Mouse (Mus musculus) ES-E14 (cell line): ENCODE measurements around the gene Kif19a. TPM values are rescaled to one million over a fixed set of nuclear protein-coding genes. Genes with fewer than 3 reads are reported as not detected.

ENCODE experiments used
- DNase-seq: peaks from one replicate; pipeline ENCODE4 v3.0.0-alpha.2; 2013; ENCODE audit warnings: low read depth, low spot score
- H3K27ac ChIP-seq: 2 replicates; pipeline ENCODE4 v1.5.1; 2012; ENCODE audit warnings: low read depth, mild to moderate bottlenecking, low read length, moderate library complexity, mixed read lengths; ENCODE audit not compliant: poor library complexity, insufficient read depth, severe bottlenecking
- H3K36me3 ChIP-seq: 2 replicates; pipeline ENCODE4 v1.6.1; 2012; ENCODE audit warnings: mild to moderate bottlenecking, low read length, moderate library complexity, mixed read lengths; ENCODE audit not compliant: control insufficient read depth, poor library complexity, insufficient read depth, severe bottlenecking
- H3K4me1 ChIP-seq, 2 experiments: fragments of 150-350 bp in 1 of 2; sonication (generic) in 1 of 2; 2 replicates each; pipeline ENCODE4 v1.6.1; 2012; ENCODE audit warnings: low read length in 2 of 2, mild to moderate bottlenecking in 1 of 2, mixed read lengths in 1 of 2; ENCODE audit not compliant: control insufficient read depth in 2 of 2, insufficient read depth in 2 of 2, poor library complexity in 1 of 2
- H3K4me3 ChIP-seq, 2 experiments: fragments of 150-350 bp in 1 of 2; sonication (generic) in 1 of 2; 2 replicates each; pipeline ENCODE4 v1.5.1; 2012; ENCODE audit warnings: low read length in 2 of 2, low read depth in 1 of 2, mild to moderate bottlenecking in 1 of 2, mixed read lengths in 1 of 2; ENCODE audit not compliant: insufficient read depth in 1 of 2, poor library complexity in 1 of 2, severe bottlenecking in 1 of 2
- H3K9ac ChIP-seq: 2 replicates; pipeline ENCODE4 v1.6.1; 2012; ENCODE audit warnings: low read depth, mild to moderate bottlenecking, low read length, mixed read lengths; ENCODE audit not compliant: poor library complexity, insufficient read depth, severe bottlenecking
- H3K9me3 ChIP-seq: fragments of 150-350 bp; sonication (generic); 2 replicates; pipeline ENCODE4 v1.6.1; 2012; ENCODE audit warnings: low read depth, mild to moderate bottlenecking, low read length; ENCODE audit not compliant: control insufficient read depth, insufficient read depth
- CHD2 ChIP-seq: IDR thresholded peaks from 2 replicates; pipeline ENCODE4 v1.6.1; 2014; ENCODE audit warnings: mild to moderate bottlenecking, low read depth, low read length, inconsistent platforms
- HCFC1 ChIP-seq: IDR thresholded peaks from 2 replicates; pipeline ENCODE4 v1.6.1; 2012; ENCODE audit warnings: low read length, inconsistent platforms, borderline replicate concordance; ENCODE audit not compliant: insufficient read depth
- MAFK ChIP-seq: IDR thresholded peaks from 2 replicates; pipeline ENCODE4 v1.6.1; 2014; ENCODE audit warnings: mild to moderate bottlenecking, low read depth, low read length, inconsistent platforms; ENCODE audit not compliant: insufficient read depth
- ZC3H11A ChIP-seq: IDR thresholded peaks from 2 replicates; pipeline ENCODE4 v1.6.1; 2012; ENCODE audit warnings: low read depth, mild to moderate bottlenecking, inconsistent platforms, low read length, borderline replicate concordance
- ZNF384 ChIP-seq: IDR thresholded peaks from 2 replicates; pipeline ENCODE4 v1.6.1; 2012; ENCODE audit warnings: low read depth, low read length, inconsistent platforms
- in situ Hi-C, 2 experiments: fragments of 600-800 bp; cut with MboI; formaldehyde crosslinking; loops; one replicate each; pipeline ENCODE4 v1.15.1; 2025; ENCODE audit warnings: low sequenced_read_pairs in 2 of 2, inconsistent platforms in 1 of 2; ENCODE audit not compliant: unreplicated experiment in 2 of 2
- total RNA-seq: library from RNA; depleted of rRNA; stranded (reverse); fragments of 300-350 nt; gene quantifications from 2 replicates; pipeline ENCODE4 v1.2.3, GENCODE M21; 2012

Kif19a gene
- total RNA-seq, 1 experiment: 1.1 TPM

GRCm38 (mm10) chr11:114816934-114817333, 51.7 kb downstream of the Kif19a start:
- H3K27ac ChIP-seq: no peak overlapping the region; the same call in 1 of the 2 replicates

GRCm38 (mm10) chr11:114818185-114818584, 53.0 kb downstream of the Kif19a start:
- Histone ChIP-seq H3K36me3 (no peaks in the 10 kb centered on the region), H3K4me1 (peaks cover 0 to 35% of the 10 kb centered on the region in 2 experiments; a peak in 3 of 4 replicates), H3K9me3 (no peaks in the 10 kb centered on the region), H3K9ac (no peak overlapping the region), H3K27ac (no peak overlapping the region; the same call in 1 of the 2 replicates), H3K4me3 (no peak overlapping the region)
- DNase-seq: no peak
- no peak for TF ChIP-seq ZNF384
- TF ChIP-seq CHD2: no peak
- TF ChIP-seq ZC3H11A: no peak
- no peak for TF ChIP-seq HCFC1
- TF ChIP-seq MAFK: no peak
- in situ Hi-C loops: loop anchor here (5.0 kb wide), 1 partner anchor 94 kb away; no protein-coding TSS in a partner anchor

More at GRCm38 (mm10) chr11:114816934-114817333, 51.7 kb downstream of the Kif19a start:
- Histone ChIP-seq H3K4me3 (no peak overlapping the region), H3K4me1 (peaks cover 0 to 30% of the 10 kb centered on the region in 2 experiments; a peak in 1 of 4 replicates), H3K36me3 (no peaks in the 10 kb centered on the region), H3K9me3 (no peaks in the 10 kb centered on the region), H3K9ac (no peak overlapping the region)
- DNase-seq: no peak
- TF ChIP-seq MAFK (no peak), ZC3H11A (no peak), ZNF384 (no peak), HCFC1 (no peak), CHD2 (no peak)
- in situ Hi-C loops: loop anchor here (5.0 kb wide), 1 partner anchor 95 kb away; no protein-coding TSS in a partner anchor

DNA sequence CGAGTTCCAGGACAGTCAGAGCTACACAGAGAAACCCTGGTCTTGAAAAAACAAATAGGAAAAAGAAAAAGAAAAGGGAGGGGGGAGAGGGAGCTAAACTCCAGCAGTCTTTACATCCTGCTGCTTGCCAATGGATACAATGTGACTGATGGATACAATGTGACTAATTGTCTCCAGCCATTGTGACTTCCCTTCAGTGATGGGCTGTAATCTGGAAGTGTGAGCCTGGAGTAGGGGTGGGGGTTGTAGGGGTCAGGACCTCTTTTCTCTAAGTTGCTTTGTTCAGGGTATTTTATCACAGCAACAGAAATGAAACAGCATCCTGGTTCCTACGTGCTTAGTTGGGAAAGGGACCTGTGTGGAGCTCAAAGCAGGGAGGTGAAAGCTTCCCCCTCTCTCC, 53.9 kb downstream of the Kif19a start:
- peaks cover 0 to 43% of the 10 kb centered on the region in 2 experiments; a peak in 3 of 4 replicates for H3K4me1 ChIP-seq

GRCm38 (mm10) chr11:114820444-114820843, 55.3 kb downstream of the Kif19a start:
- Histone ChIP-seq H3K9ac (no peak overlapping the region), H3K4me3 (no peak overlapping the region), H3K36me3 (no peaks in the 10 kb centered on the region), H3K27ac (no peak overlapping the region), H3K9me3 (no peaks in the 10 kb centered on the region), H3K4me1 (peaks cover 0 to 42% of the 10 kb centered on the region in 2 experiments; a peak in 3 of 4 replicates)
- no peak for DNase-seq
- in situ Hi-C loops: no loop called here
- TF ChIP-seq ZNF384 (no peak), ZC3H11A (no peak), HCFC1 (no peak), MAFK (no peak), CHD2 (no peak)

More for the DNA sequence above, 53.9 kb downstream of the Kif19a start:
- no peak overlapping the region for H3K4me3 ChIP-seq
- H3K27ac ChIP-seq: peak overlapping the region; percentile 51; the same call in 1 of the 2 replicates
- DNase-seq: no peak
- H3K9me3 ChIP-seq: no peaks in the 10 kb centered on the region
- no peaks in the 10 kb centered on the region for H3K36me3 ChIP-seq
- no peak overlapping the region for H3K9ac ChIP-seq
- in situ Hi-C loops: loop anchor here (5.0 kb wide), 1 partner anchor 93 kb away; no protein-coding TSS in a partner anchor
- TF ChIP-seq CHD2: no peak
- TF ChIP-seq HCFC1: no peak
- no peak for TF ChIP-seq ZNF384
- TF ChIP-seq ZC3H11A: no peak
- TF ChIP-seq MAFK: no peak

DNA sequence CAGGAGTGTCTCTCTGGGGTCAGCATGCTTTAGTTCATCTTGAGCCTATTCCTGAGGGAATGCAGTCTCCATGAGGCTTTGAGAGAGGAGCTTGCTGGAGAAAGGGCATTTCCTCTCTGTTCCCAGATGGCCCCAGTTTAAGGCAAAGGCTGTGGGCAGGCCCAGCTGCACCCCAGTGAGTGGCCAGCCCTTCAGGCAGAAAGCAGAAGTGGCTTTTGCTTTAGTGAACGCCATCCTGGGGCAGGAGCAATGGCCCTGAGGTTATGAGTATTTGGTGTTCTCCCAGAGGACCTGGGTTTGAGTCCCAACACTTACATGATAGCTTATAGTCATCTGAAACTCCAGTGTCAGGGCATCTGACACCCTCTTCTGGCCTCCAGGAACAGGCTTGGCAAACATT, 56.1 kb downstream of the Kif19a start:
- in situ Hi-C loops: no loop called here
- Histone ChIP-seq H3K4me3 (no peak overlapping the region), H3K9me3 (no peaks in the 10 kb centered on the region), H3K4me1 (peaks cover 0 to 42% of the 10 kb centered on the region in 2 experiments; a peak in 3 of 4 replicates), H3K9ac (no peak overlapping the region), H3K27ac (no peak overlapping the region), H3K36me3 (no peaks in the 10 kb centered on the region)
- DNase-seq: no peak
- no peak for TF ChIP-seq HCFC1
- no peak for TF ChIP-seq MAFK
- no peak for TF ChIP-seq ZNF384
